Comparison of ENCODE assay signal across 9 mouse cellular contexts in the genomic region with DNA sequence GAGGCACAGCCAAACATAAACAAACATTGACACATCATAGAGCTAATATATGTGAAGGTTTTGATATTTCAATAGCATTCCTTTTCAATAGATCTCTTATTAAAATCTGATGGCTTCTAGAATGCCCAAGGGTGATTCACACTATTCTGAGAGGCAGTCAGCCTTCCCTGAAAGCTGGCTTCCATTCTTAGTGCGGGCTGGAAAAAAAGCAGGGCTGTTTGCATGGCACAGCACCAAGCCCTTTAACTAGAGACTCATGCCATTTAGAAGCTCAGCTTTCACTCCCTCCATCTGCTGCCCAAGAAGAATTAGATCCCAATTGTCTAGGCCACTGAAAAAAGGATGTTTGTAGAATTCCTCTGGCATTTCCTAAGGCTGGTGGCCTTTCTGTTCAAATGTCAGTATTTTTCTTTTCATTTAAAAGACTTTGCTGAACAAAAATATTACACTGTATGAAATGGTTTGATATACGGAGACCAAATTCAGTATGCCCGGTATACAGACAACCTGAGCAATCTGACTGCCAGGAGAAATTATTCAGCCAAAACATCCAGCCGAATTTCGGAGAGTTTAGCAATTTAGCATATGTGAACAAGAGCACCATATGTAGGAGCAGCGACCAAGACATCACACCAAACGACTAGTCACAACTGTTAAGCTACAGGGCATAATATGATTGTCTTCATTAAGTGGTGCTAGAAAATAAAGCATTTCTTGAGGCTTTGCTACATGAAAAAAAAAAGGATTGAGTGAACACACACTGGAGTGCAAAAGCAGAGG.
DNase-seq lines count a peak whose midpoint lies in the region; ATAC-seq lines count a peak whose summit lies in the region.
"Had no signal": no experiment of that assay in that cellular context is flagged by ENCODE, and none has a peak within 500 bp of the region (broad histone marks: within the 10 kb centered on the region; RNA-seq: fewer than 3 reads in every experiment).

No protein-coding gene starts in this region.

- H3K27ac ChIP-seq in hindbrain, embryonic 15.5 days (replicated peaks): peak overlapping the region; percentile 64
- no peak overlapping the region for H3K27ac ChIP-seq in hindbrain, embryonic 12.5 days
- peak overlapping the region; percentile 58; the same call in 1 of the 2 replicates for H3K27ac ChIP-seq in neural tube, embryonic 14.5 days (ENCODE audit: low read depth, low read length)
- no peak overlapping the region for H3K27ac ChIP-seq in kidney, embryonic 14.5 days (ENCODE audit: low read depth, low read length)
- no peak overlapping the region for H3K27ac ChIP-seq in kidney, embryonic 15.5 days

- no peak overlapping the region for H3K9ac ChIP-seq in hindbrain, embryonic 15.5 days
- no peak overlapping the region for H3K9ac ChIP-seq in hindbrain, embryonic 12.5 days
- H3K9ac ChIP-seq in neural tube, embryonic 14.5 days (replicated peaks; ENCODE audit: low read depth, low read length): no peak overlapping the region
- H3K9ac ChIP-seq in kidney, embryonic 14.5 days (ENCODE audit: low read depth, low read length): no peak overlapping the region
- no peak overlapping the region for H3K9ac ChIP-seq in kidney, embryonic 15.5 days

- peak; percentile 85 for DNase-seq in cerebellum, adult 9-11 months
- peak; percentile 60 to 61 for DNase-seq in layer of hippocampus, adult 8-10 months (ENCODE audit: low spot score in 2 of 2)
- no peak for DNase-seq in adrenal gland, adult 2 months

- WGBS in hindbrain, embryonic 15.5 days: 49% methylated on average over 7 of the region's 7 CpGs
- WGBS in hindbrain, embryonic 12.5 days: 75% methylated on average over 7 of the region's 7 CpGs
- 57% methylated on average over 7 of the region's 7 CpGs for WGBS in neural tube, embryonic 14.5 days
- WGBS in kidney, embryonic 14.5 days: 77% methylated on average over 7 of the region's 7 CpGs
- WGBS in kidney, embryonic 15.5 days: 78% methylated on average over 7 of the region's 7 CpGs

- H3K27me3 ChIP-seq in hindbrain, embryonic 15.5 days: no peaks in the 10 kb centered on the region
- no peaks in the 10 kb centered on the region for H3K27me3 ChIP-seq in hindbrain, embryonic 12.5 days
- H3K27me3 ChIP-seq in neural tube, embryonic 14.5 days (ENCODE audit: control insufficient read depth, insufficient read depth, low read length): no peaks in the 10 kb centered on the region
- no peaks in the 10 kb centered on the region for H3K27me3 ChIP-seq in kidney, embryonic 14.5 days (ENCODE audit: control insufficient read depth, insufficient read depth, low read length)
- H3K27me3 ChIP-seq in kidney, embryonic 15.5 days: no peaks in the 10 kb centered on the region

- ATAC-seq in hindbrain, embryonic 15.5 days (ENCODE audit: low FRiP score, low read depth): peak; percentile 83
- ATAC-seq in hindbrain, embryonic 12.5 days (ENCODE audit: low FRiP score): no peak
- ATAC-seq in neural tube, embryonic 14.5 days (ENCODE audit: low read depth): peak; percentile 81
- ATAC-seq in kidney, embryonic 14.5 days (ENCODE audit: low FRiP score, low TSS enrichment): no peak
- no peak for ATAC-seq in kidney, embryonic 15.5 days (replicated peaks; ENCODE audit: low FRiP score)

- H3K4me2 ChIP-seq in hindbrain, embryonic 15.5 days: 0 out of 2 replicates have a peak overlapping the region, but pooled peaks have one; percentile 19
- H3K4me2 ChIP-seq in hindbrain, embryonic 12.5 days (replicated peaks): no peak overlapping the region
- H3K4me2 ChIP-seq in neural tube, embryonic 14.5 days (ENCODE audit: low read depth, low read length): no peak overlapping the region
- no peak overlapping the region for H3K4me2 ChIP-seq in kidney, embryonic 14.5 days (replicated peaks; ENCODE audit: low read depth, low read length)
- no peak overlapping the region for H3K4me2 ChIP-seq in kidney, embryonic 15.5 days

- peaks cover 21% of the 10 kb centered on the region for H3K4me1 ChIP-seq in hindbrain, embryonic 15.5 days (replicated peaks)
- H3K4me1 ChIP-seq in hindbrain, embryonic 12.5 days: peaks cover 8% of the 10 kb centered on the region; the same call in 1 of the 2 replicates
- 0 out of 2 replicates have a peak, but pooled peaks cover 8% of the 10 kb centered on the region for H3K4me1 ChIP-seq in neural tube, embryonic 14.5 days (ENCODE audit: control insufficient read depth, insufficient read depth, low read length)
- H3K4me1 ChIP-seq in kidney, embryonic 14.5 days (ENCODE audit: control insufficient read depth, insufficient read depth, low read length): no peaks in the 10 kb centered on the region
- no peaks in the 10 kb centered on the region for H3K4me1 ChIP-seq in kidney, embryonic 15.5 days

- H3K9me3 ChIP-seq in hindbrain, embryonic 15.5 days: no peaks in the 10 kb centered on the region
- H3K9me3 ChIP-seq in hindbrain, embryonic 12.5 days (replicated peaks): no peaks in the 10 kb centered on the region
- H3K9me3 ChIP-seq in neural tube, embryonic 14.5 days (ENCODE audit: control insufficient read depth, low read length): no peaks in the 10 kb centered on the region
- H3K9me3 ChIP-seq in kidney, embryonic 14.5 days (ENCODE audit: control insufficient read depth, low read length): no peaks in the 10 kb centered on the region
- no peaks in the 10 kb centered on the region for H3K9me3 ChIP-seq in kidney, embryonic 15.5 days (replicated peaks)

- H3K4me3 ChIP-seq in hindbrain, embryonic 15.5 days: no peak overlapping the region
- H3K4me3 ChIP-seq in hindbrain, embryonic 12.5 days: no peak overlapping the region
- H3K4me3 ChIP-seq in neural tube, embryonic 14.5 days (ENCODE audit: low read depth, low read length): no peak overlapping the region
- H3K4me3 ChIP-seq in kidney, embryonic 14.5 days (ENCODE audit: low read length): no peak overlapping the region
- no peak overlapping the region for H3K4me3 ChIP-seq in kidney, embryonic 15.5 days (replicated peaks)

- no peaks in the 10 kb centered on the region for H3K36me3 ChIP-seq in hindbrain, embryonic 15.5 days
- H3K36me3 ChIP-seq in hindbrain, embryonic 12.5 days: no peaks in the 10 kb centered on the region
- no peaks in the 10 kb centered on the region for H3K36me3 ChIP-seq in neural tube, embryonic 14.5 days (ENCODE audit: control insufficient read depth, insufficient read depth, low read length)
- no peaks in the 10 kb centered on the region for H3K36me3 ChIP-seq in kidney, embryonic 14.5 days (ENCODE audit: control insufficient read depth, insufficient read depth, low read length)
- no peaks in the 10 kb centered on the region for H3K36me3 ChIP-seq in kidney, embryonic 15.5 days
- H3K36me3 ChIP-seq: G1E had no signal

Comparison
In these comparisons a context has a peak if more than half of its experiments do, and no peak if none do; other contexts are left out.
1. ATAC-seq: peak in hindbrain, embryonic 15.5 days (single experiment) and neural tube, embryonic 14.5 days (single experiment); none in hindbrain, embryonic 12.5 days (single experiment), kidney, embryonic 14.5 days (single experiment) and kidney, embryonic 15.5 days (single experiment).
2. H3K27ac ChIP-seq: peak in hindbrain, embryonic 15.5 days (single experiment) and neural tube, embryonic 14.5 days (single experiment); none in hindbrain, embryonic 12.5 days (single experiment), kidney, embryonic 14.5 days (single experiment) and kidney, embryonic 15.5 days (single experiment).